In genomic region chr10:65216226-65216625, GRCm38 (mm10) we compare ENCODE assay signal across 32 mouse cellular contexts.
"Had no signal": no experiment of that assay in that cellular context is flagged by ENCODE, and none has a peak within 500 bp of the region (broad histone marks: within the 10 kb centered on the region; RNA-seq: fewer than 3 reads in every experiment).

No protein-coding gene starts in this region.

- H3K9ac ChIP-seq: limb, embryonic 12.5 days; limb, embryonic 13.5 days; limb, embryonic 15.5 days; liver, embryonic 12.5 days; liver, embryonic 13.5 days; liver, embryonic 14.5 days; liver, embryonic 15.5 days; liver, postnatal 0 days; lung, embryonic 14.5 days; lung, embryonic 15.5 days; midbrain, embryonic 12.5 days; midbrain, embryonic 13.5 days; midbrain, embryonic 15.5 days; neural tube, embryonic 12.5 days; neural tube, embryonic 13.5 days had no signal

- ATAC-seq: liver, embryonic 12.5 days; liver, postnatal 0 days; lung, postnatal 0 days; midbrain, embryonic 13.5 days; midbrain, embryonic 15.5 days; midbrain, embryonic 16.5 days had no signal

- H3K27ac ChIP-seq: limb, embryonic 10.5 days; limb, embryonic 12.5 days; limb, embryonic 13.5 days; limb, embryonic 15.5 days; liver, embryonic 12.5 days; liver, embryonic 13.5 days; liver, embryonic 14.5 days; liver, embryonic 15.5 days; lung, embryonic 15.5 days; macrophage; midbrain, embryonic 10.5 days; midbrain, embryonic 12.5 days; midbrain, embryonic 13.5 days; midbrain, embryonic 15.5 days; neural tube, embryonic 12.5 days; neural tube, embryonic 13.5 days had no signal

- H3K4me1 ChIP-seq: limb, embryonic 10.5 days; limb, embryonic 12.5 days; limb, embryonic 13.5 days; limb, embryonic 15.5 days; liver, embryonic 12.5 days; liver, embryonic 13.5 days; liver, embryonic 15.5 days; lung, embryonic 15.5 days; megakaryocyte, embryonic 14.5 days; midbrain, embryonic 10.5 days; midbrain, embryonic 12.5 days; midbrain, embryonic 13.5 days; midbrain, embryonic 15.5 days; neural tube, embryonic 12.5 days; neural tube, embryonic 13.5 days had no signal

- H3K4me3 ChIP-seq: limb, embryonic 10.5 days; limb, embryonic 12.5 days; limb, embryonic 13.5 days; limb, embryonic 15.5 days; liver, embryonic 12.5 days; liver, embryonic 13.5 days; liver, embryonic 15.5 days; lung, embryonic 15.5 days; megakaryocyte, embryonic 14.5 days; midbrain, embryonic 10.5 days; midbrain, embryonic 12.5 days; midbrain, embryonic 13.5 days; midbrain, embryonic 15.5 days; myocyte; neural tube, embryonic 12.5 days; neural tube, embryonic 13.5 days had no signal

- H3K4me2 ChIP-seq: limb, embryonic 12.5 days; limb, embryonic 13.5 days; limb, embryonic 15.5 days; liver, embryonic 11.5 days; liver, embryonic 12.5 days; liver, embryonic 13.5 days; liver, embryonic 15.5 days; lung, embryonic 14.5 days; lung, embryonic 15.5 days; midbrain, embryonic 11.5 days; midbrain, embryonic 12.5 days; midbrain, embryonic 13.5 days; midbrain, embryonic 15.5 days; neural tube, embryonic 12.5 days; neural tube, embryonic 13.5 days had no signal

- H3K27me3 ChIP-seq: limb, embryonic 12.5 days; limb, embryonic 13.5 days; limb, embryonic 15.5 days; liver, embryonic 12.5 days; liver, embryonic 13.5 days; liver, embryonic 15.5 days; lung, embryonic 15.5 days; megakaryocyte, embryonic 14.5 days; midbrain, embryonic 12.5 days; midbrain, embryonic 13.5 days; midbrain, embryonic 15.5 days; neural tube, embryonic 12.5 days; neural tube, embryonic 13.5 days had no signal

- H3K9me3 ChIP-seq: limb, embryonic 10.5 days; limb, embryonic 12.5 days; limb, embryonic 13.5 days; limb, embryonic 15.5 days; liver, embryonic 12.5 days; liver, embryonic 13.5 days; liver, embryonic 15.5 days; lung, embryonic 15.5 days; megakaryocyte, embryonic 14.5 days; midbrain, embryonic 10.5 days; midbrain, embryonic 12.5 days; midbrain, embryonic 13.5 days; midbrain, embryonic 15.5 days; neural tube, embryonic 12.5 days; neural tube, embryonic 13.5 days had no signal

- H3K36me3 ChIP-seq: limb, embryonic 10.5 days; limb, embryonic 12.5 days; limb, embryonic 13.5 days; limb, embryonic 15.5 days; liver, embryonic 12.5 days; liver, embryonic 13.5 days; liver, embryonic 15.5 days; lung, embryonic 15.5 days; midbrain, embryonic 10.5 days; midbrain, embryonic 12.5 days; midbrain, embryonic 13.5 days; midbrain, embryonic 15.5 days; neural tube, embryonic 12.5 days; neural tube, embryonic 13.5 days had no signal

- DNase-seq: liver; liver, embryonic 13.5 days; liver, postnatal 0 days; lung, adult 18-20 months; lung, adult 2 months; lung, embryonic 14.5 days; lung, postnatal 10 days; lung, postnatal 14 days; lung, postnatal 36 days; lung, postnatal 4 days; midbrain, embryonic 14.5 days had no signal
